In the genomic region with DNA sequence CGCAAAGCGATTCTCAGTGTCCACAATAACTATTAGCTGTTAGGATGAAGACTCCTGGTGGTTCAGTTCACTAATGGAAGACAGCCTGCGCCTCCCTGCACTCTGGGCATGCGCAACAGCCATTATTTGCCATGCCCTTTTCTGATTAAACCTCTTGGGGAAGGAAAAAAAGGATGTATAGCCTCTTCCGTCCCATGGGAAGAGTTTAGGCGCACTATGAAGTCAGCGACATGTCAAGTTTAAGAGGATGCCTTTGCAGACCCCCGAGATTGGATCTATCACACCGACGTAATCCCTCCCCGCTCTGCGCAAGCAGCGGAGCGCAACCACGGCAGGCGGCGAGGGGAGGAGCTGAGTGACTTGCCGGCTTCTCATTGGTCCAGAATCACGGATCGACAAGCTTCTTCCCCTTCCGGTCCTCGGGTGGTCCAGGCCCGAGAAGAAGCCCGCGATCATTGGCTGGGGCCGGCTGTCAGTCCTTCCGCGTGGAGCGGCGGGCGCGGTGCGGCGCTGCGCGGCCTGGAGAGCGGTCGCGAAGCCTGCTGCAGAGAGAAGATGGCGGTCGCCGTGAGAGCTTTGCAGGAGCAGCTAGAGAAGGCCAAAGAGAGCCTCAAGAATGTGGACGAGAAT, we compare ENCODE assay signal across 8 mouse cellular contexts. TPM values are rescaled to one million over a fixed set of nuclear protein-coding genes. Genes with fewer than 3 reads are reported as not detected.
A peak's percentile ranks its signal among the peaks of the same experiment; 100 is the strongest.
DNase-seq lines count a peak whose midpoint lies in the region; ATAC-seq and TF ChIP-seq lines count a peak whose summit lies in the region.

A gene (plus strand): TSS at position 437 of the 630 bp plus-strand sequence.

- peak within 1 kb of the TSS; percentile 93 for H3K9ac ChIP-seq in CH12.LX (ENCODE audit: insufficient read depth, low read depth)
- H3K9ac ChIP-seq in forebrain, embryonic 11.5 days (ENCODE audit: low read length), result peak within 1 kb of the TSS; percentile 98
- H3K9ac ChIP-seq in heart, embryonic 16.5 days (ENCODE audit: low read length), result peak within 1 kb of the TSS; percentile 100
- H3K9ac ChIP-seq in liver, embryonic 15.5 days, result peak within 1 kb of the TSS; percentile 97
- H3K9ac ChIP-seq in neural tube, embryonic 12.5 days, result peak within 1 kb of the TSS; percentile 98

- H3K4me2 ChIP-seq in CH12.LX (ENCODE audit: insufficient read depth, low read depth, poor library complexity, severe bottlenecking), result peak within 1 kb of the TSS; percentile 80
- peak within 1 kb of the TSS; percentile 62 for H3K4me2 ChIP-seq in forebrain, embryonic 11.5 days (ENCODE audit: low read depth, low read length, severe bottlenecking)
- peak within 1 kb of the TSS; percentile 79 for H3K4me2 ChIP-seq in heart, embryonic 16.5 days (ENCODE audit: low read depth, low read length)
- H3K4me2 ChIP-seq in liver, embryonic 15.5 days, result peak within 1 kb of the TSS; percentile 78
- H3K4me2 ChIP-seq in neural tube, embryonic 12.5 days (replicated peaks), result peak within 1 kb of the TSS; percentile 80

- H3K27ac ChIP-seq in CH12.LX (ENCODE audit: insufficient read depth, low read depth), result peak within 1 kb of the TSS; percentile 39
- peak within 1 kb of the TSS; percentile 87 for H3K27ac ChIP-seq in forebrain, embryonic 11.5 days (ENCODE audit: low read depth, low read length)
- peak within 1 kb of the TSS; percentile 95 for H3K27ac ChIP-seq in heart, embryonic 16.5 days (ENCODE audit: low read length)
- H3K27ac ChIP-seq in liver, embryonic 15.5 days (replicated peaks), result peak within 1 kb of the TSS; percentile 84
- peak within 1 kb of the TSS; percentile 65 for H3K27ac ChIP-seq in neural tube, embryonic 12.5 days

- in situ Hi-C loops in CH12.LX (cut with MboI; ENCODE audit: low pct_ligation_motif_present, low pct_unique_long_range_greater_than_20kb, low sequenced_read_pairs), result loop anchor here (25.0 kb wide), 1 partner anchor 146 kb away; a partner anchor contains a TSS

- ATAC-seq in forebrain, embryonic 11.5 days (replicated peaks; ENCODE audit: low FRiP score), result peak; percentile 99
- peak; percentile 99 for ATAC-seq in heart, embryonic 16.5 days (replicated peaks; ENCODE audit: extremely low read depth, insufficient read depth, low FRiP score)
- ATAC-seq in liver, embryonic 15.5 days (ENCODE audit: insufficient read depth), result peak; percentile 99
- peak; percentile 99 for ATAC-seq in neural tube, embryonic 12.5 days (ENCODE audit: low FRiP score, low read depth)

- no peaks in the 10 kb centered on the region for H3K27me3 ChIP-seq in CH12.LX (replicated peaks)
- no peaks in the 10 kb centered on the region for H3K27me3 ChIP-seq in forebrain, embryonic 11.5 days (ENCODE audit: control insufficient read depth, insufficient read depth, low read length)
- H3K27me3 ChIP-seq in heart, embryonic 16.5 days (ENCODE audit: control insufficient read depth, insufficient read depth, low read length), result peaks cover 2% of the 10 kb centered on the region; the same call in 1 of the 2 replicates
- H3K27me3 ChIP-seq in liver, embryonic 15.5 days, result no peaks in the 10 kb centered on the region
- no peaks in the 10 kb centered on the region for H3K27me3 ChIP-seq in neural tube, embryonic 12.5 days (replicated peaks)

- peak within 1 kb of the TSS; percentile 87 to 99 (median 90) for H3K4me3 ChIP-seq in CH12.LX (replicated peaks in 1 of 3; ENCODE audit: low read depth in 2 of 3, low read length in 2 of 3, poor library complexity in 1 of 3)
- peak within 1 kb of the TSS; percentile 98 for H3K4me3 ChIP-seq in forebrain, embryonic 11.5 days (ENCODE audit: low read depth, low read length)
- H3K4me3 ChIP-seq in heart, embryonic 16.5 days (ENCODE audit: low read length), result peak within 1 kb of the TSS; percentile 97
- H3K4me3 ChIP-seq in liver, embryonic 15.5 days (replicated peaks), result peak within 1 kb of the TSS; percentile 100
- H3K4me3 ChIP-seq in neural tube, embryonic 12.5 days, result peak within 1 kb of the TSS; percentile 99

- peaks cover 22% of the 10 kb centered on the region for H3K79me2 ChIP-seq in CH12.LX (replicated peaks; ENCODE audit: control insufficient read depth, extremely low read depth, insufficient read depth, poor library complexity, severe bottlenecking)

- TF ChIP-seq CTCF in CH12.LX (conservative IDR thresholded peaks at IDR 0.05 in 1 of 2, IDR thresholded peaks at IDR 0.05 in 1 of 2; ENCODE audit: low read depth in 2 of 2, low read length in 2 of 2), result no peak

- peaks cover 26 to 34% of the 10 kb centered on the region in 2 experiments for H3K36me3 ChIP-seq in CH12.LX (replicated peaks in 1 of 2; ENCODE audit: control insufficient read depth in 1 of 2, insufficient read depth in 1 of 2, low read length in 1 of 2)
- H3K36me3 ChIP-seq in forebrain, embryonic 11.5 days (ENCODE audit: control insufficient read depth, insufficient read depth, low read length), result peaks cover 11% of the 10 kb centered on the region; the same call in 1 of the 2 replicates
- H3K36me3 ChIP-seq in heart, embryonic 16.5 days (ENCODE audit: control insufficient read depth, insufficient read depth), result peaks cover 30% of the 10 kb centered on the region
- H3K36me3 ChIP-seq in liver, embryonic 15.5 days (replicated peaks), result peaks cover 36% of the 10 kb centered on the region
- H3K36me3 ChIP-seq in neural tube, embryonic 12.5 days, result peaks cover 32% of the 10 kb centered on the region

- H3K4me1 ChIP-seq in CH12.LX (ENCODE audit: control insufficient read depth in 1 of 2, insufficient read depth in 2 of 2), result peaks cover 0 to 25% of the 10 kb centered on the region in 2 experiments; a peak in 1 of 4 replicates
- H3K4me1 ChIP-seq in forebrain, embryonic 11.5 days (replicated peaks; ENCODE audit: control insufficient read depth, insufficient read depth, low read length), result no peaks in the 10 kb centered on the region
- H3K4me1 ChIP-seq in heart, embryonic 16.5 days (ENCODE audit: control insufficient read depth, insufficient read depth, low read length), result peaks cover 3% of the 10 kb centered on the region
- H3K4me1 ChIP-seq in liver, embryonic 15.5 days (replicated peaks), result peaks cover 27% of the 10 kb centered on the region
- H3K4me1 ChIP-seq in neural tube, embryonic 12.5 days, result 0 out of 2 replicates have a peak, but pooled peaks cover 7% of the 10 kb centered on the region

- under 1% methylated on average over 43 of the region's 43 CpGs for WGBS in forebrain, embryonic 11.5 days
- under 1% methylated on average over 43 of the region's 43 CpGs for WGBS in heart, embryonic 16.5 days
- under 1% methylated on average over 43 of the region's 43 CpGs for whole genome bisulfite sequencing in liver, embryonic 15.5 days (ENCODE audit: insufficient replicate concordance)
- under 1% methylated on average over 43 of the region's 43 CpGs for WGBS in neural tube, embryonic 12.5 days

- DNase-seq in CH12.LX (ENCODE audit: extremely low read depth), result peak; percentile 97
- peak; percentile 93 for DNase-seq in c-Kit-positive CD71-positive TER-119-negative erythroid progenitor cells, embryonic 14.5 days (ENCODE audit: low read depth)
- peak; percentile 97 for DNase-seq in forebrain, embryonic 11.5 days (ENCODE audit: low spot score)
- DNase-seq in kidney, postnatal 36 days, result peak; percentile 97 to 98
- peak; percentile 98 for DNase-seq in telencephalon, adult 2 months (ENCODE audit: low read depth, low spot score)

- no peaks in the 10 kb centered on the region for H3K9me3 ChIP-seq in CH12.LX (replicated peaks; ENCODE audit: low read length)
- no peaks in the 10 kb centered on the region for H3K9me3 ChIP-seq in forebrain, embryonic 11.5 days (ENCODE audit: control insufficient read depth, low read length)
- H3K9me3 ChIP-seq in heart, embryonic 16.5 days (replicated peaks; ENCODE audit: control insufficient read depth, low read length), result no peaks in the 10 kb centered on the region
- H3K9me3 ChIP-seq in liver, embryonic 15.5 days (replicated peaks), result no peaks in the 10 kb centered on the region
- H3K9me3 ChIP-seq in neural tube, embryonic 12.5 days, result no peaks in the 10 kb centered on the region

- TF ChIP-seq EP300 in CH12.LX (IDR thresholded peaks at IDR 0.05; ENCODE audit: low read length), result no peak

- dilution Hi-C loops in CH12.LX (cut with MboI; ENCODE audit: extremely low pct_ligation_motif_present, extremely low pct_unique_long_range_greater_than_20kb, low sequenced_read_pairs), result no loop called here

- peak; percentile 94 for TF ChIP-seq POLR2A in CH12.LX (IDR thresholded peaks at IDR 0.05; ENCODE audit: low read depth, low read length)

- no peak for TF ChIP-seq RAD21 in CH12.LX (IDR thresholded peaks at IDR 0.05; ENCODE audit: low read depth, low read length)

TF ChIP-seq in CH12.LX, 34 proteins besides CTCF, POLR2A, EP300 and RAD21:
- TF ChIP-seq SMC3 (IDR thresholded peaks at IDR 0.05; ENCODE audit: low read depth, low read length) (no peak), TBP (conservative IDR thresholded peaks at IDR 0.05; ENCODE audit: low read depth, low read length) (peak; percentile 51; the same call in 1 of the 2 replicates)

RNA-seq across cellular contexts. Expression of the gene that starts here (rescaled TPM):
- total RNA-seq in CH12.LX (2012; rRNA removed) (33.6 and 46.0 TPM in 2 replicates), CH12.LX (2014; rRNA removed) (31.9 and 32.5 TPM in 2 replicates)
- polyA plus RNA-seq in CH12.LX (2012; ENCODE audit: insufficient read length, low read depth), result 132 and 171 TPM in 2 replicates
- 124 and 127 TPM in 2 replicates for polyA plus RNA-seq in forebrain, embryonic 11.5 days (2014; fragmentation: Nextera tagmentation; extraction: Ambion mirVana)
- polyA plus RNA-seq in heart, embryonic 16.5 days (2015; fragmentation: Nextera tagmentation; extraction: Ambion mirVana), result 61.6 and 76.5 TPM in 2 replicates
- polyA plus RNA-seq in liver, embryonic 15.5 days (2015; fragmentation: Nextera tagmentation; extraction: Ambion mirVana), result 28.5 and 34.7 TPM in 2 replicates
- 109 and 112 TPM in 2 replicates for polyA plus RNA-seq in neural tube, embryonic 12.5 days (2016; fragmentation: Nextera tagmentation; extraction: Ambion mirVana)

Comparison
In these comparisons a context has a peak if more than half of its experiments do, and no peak if none do; other contexts are left out.
1. Peak in every context shown above with its lines: DNase-seq, ATAC-seq, H3K4me3 ChIP-seq and H3K27ac ChIP-seq.
2. H3K27ac ChIP-seq: peak in every context shown above with its lines; median percentile 95 in heart, embryonic 16.5 days; 87 in forebrain, embryonic 11.5 days; 84 in liver, embryonic 15.5 days; 65 in neural tube, embryonic 12.5 days; 39 in CH12.LX.